Mouse (Mus musculus) myocyte (in vitro differentiated cells): ENCODE measurements around the gene Zxdc.

ENCODE experiments used
- CEBPB ChIP-seq: IDR thresholded peaks from 2 replicates; pipeline ENCODE4 v1.6.1; 2011; ENCODE audit warnings: mild to moderate bottlenecking, moderate library complexity; ENCODE audit not compliant: poor library complexity, insufficient read depth, severe bottlenecking
- E2F4 ChIP-seq: IDR thresholded peaks from one replicate; pipeline ENCODE4 v1.6.1; 2011; ENCODE audit warnings: mild to moderate bottlenecking, control low read depth, moderate library complexity; ENCODE audit not compliant: insufficient read depth
- MAX ChIP-seq: IDR thresholded peaks from one replicate; pipeline ENCODE4 v1.6.1; 2011; ENCODE audit warnings: low read depth, mild to moderate bottlenecking, control low read depth
- MYOD1 ChIP-seq, 3 experiments: IDR thresholded peaks; one replicate each; pipeline ENCODE4 v1.6.1; 2011; ENCODE audit warnings: control low read depth in 2 of 3, low read depth in 2 of 3, mild to moderate bottlenecking in 2 of 3, moderate library complexity in 1 of 3; ENCODE audit not compliant: insufficient read length in 2 of 3, control insufficient read depth in 1 of 3
- MYOG ChIP-seq, 3 experiments: IDR thresholded peaks; one replicate each; pipeline ENCODE4 v1.6.1; 2011; ENCODE audit warnings: control low read depth in 2 of 3, low read depth in 2 of 3, mild to moderate bottlenecking in 2 of 3; ENCODE audit not compliant: insufficient read length in 2 of 3, control insufficient read depth in 1 of 3, insufficient read depth in 1 of 3
- POLR2A ChIP-seq: IDR thresholded peaks from one replicate; pipeline ENCODE4 v1.6.1; 2011; ENCODE audit warnings: low read depth, mild to moderate bottlenecking, control low read depth, moderate library complexity; ENCODE audit not compliant: insufficient read length
- POLR2AphosphoS2 ChIP-seq: IDR thresholded peaks from one replicate; pipeline ENCODE4 v1.6.1; 2011; ENCODE audit warnings: low read depth, control low read depth; ENCODE audit not compliant: insufficient read length
- REST ChIP-seq: IDR thresholded peaks from one replicate; pipeline ENCODE4 v1.6.1; 2011; ENCODE audit warnings: mild to moderate bottlenecking, control low read depth, moderate library complexity; ENCODE audit not compliant: insufficient read depth, insufficient read length
- SRF ChIP-seq: IDR thresholded peaks from one replicate; pipeline ENCODE4 v1.6.1; 2011; ENCODE audit warnings: low read depth; ENCODE audit not compliant: control insufficient read depth, insufficient read length
- TCF12 ChIP-seq: IDR thresholded peaks from one replicate; pipeline ENCODE4 v1.6.1; 2011; ENCODE audit warnings: mild to moderate bottlenecking, control low read depth; ENCODE audit not compliant: poor library complexity, insufficient read depth, severe bottlenecking
- USF1 ChIP-seq: IDR thresholded peaks from one replicate; pipeline ENCODE4 v1.6.1; 2011; ENCODE audit warnings: low read depth, mild to moderate bottlenecking, control low read depth, moderate library complexity

DNA sequence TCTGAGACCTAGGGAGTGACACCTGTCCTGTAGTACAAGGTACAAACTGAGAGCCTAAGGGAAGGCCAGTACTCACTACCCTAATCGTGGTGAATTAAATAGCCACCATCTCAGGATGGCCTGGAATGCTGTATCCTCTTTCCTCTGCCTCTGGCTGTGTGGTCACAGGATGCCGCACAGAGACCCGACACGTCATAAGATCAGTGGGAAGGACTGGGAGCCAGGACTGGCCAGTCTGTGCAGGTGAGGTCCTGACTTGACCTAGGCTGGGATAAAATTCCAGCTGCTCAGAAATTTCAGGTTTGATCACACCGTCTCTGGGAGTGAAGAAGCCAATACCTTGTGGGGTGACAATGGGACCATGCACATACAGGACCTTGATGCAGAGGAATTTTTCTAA, 82.2 kb downstream of the Zxdc start:
- TF ChIP-seq POLR2A, result no peak
- TF ChIP-seq MAX, result no peak
- TF ChIP-seq USF1, result no peak
- no peak for TF ChIP-seq POLR2AphosphoS2
- no peak for TF ChIP-seq E2F4
- no peak for TF ChIP-seq MYOD1 (IDR thresholded peaks at IDR 0.05; ENCODE audit: control insufficient read depth in 1 of 3, insufficient read length in 2 of 3, low read depth in 2 of 3)
- TF ChIP-seq MYOG (IDR thresholded peaks at IDR 0.05; ENCODE audit: control insufficient read depth in 1 of 3, insufficient read depth in 1 of 3, insufficient read length in 2 of 3, low read depth in 2 of 3), result no peak
- no peak for TF ChIP-seq TCF12
- TF ChIP-seq SRF, result no peak
- TF ChIP-seq REST, result no peak
- TF ChIP-seq CEBPB, result no peak
